12 mouse cellular contexts compared by ENCODE assay signal in the genomic region with DNA sequence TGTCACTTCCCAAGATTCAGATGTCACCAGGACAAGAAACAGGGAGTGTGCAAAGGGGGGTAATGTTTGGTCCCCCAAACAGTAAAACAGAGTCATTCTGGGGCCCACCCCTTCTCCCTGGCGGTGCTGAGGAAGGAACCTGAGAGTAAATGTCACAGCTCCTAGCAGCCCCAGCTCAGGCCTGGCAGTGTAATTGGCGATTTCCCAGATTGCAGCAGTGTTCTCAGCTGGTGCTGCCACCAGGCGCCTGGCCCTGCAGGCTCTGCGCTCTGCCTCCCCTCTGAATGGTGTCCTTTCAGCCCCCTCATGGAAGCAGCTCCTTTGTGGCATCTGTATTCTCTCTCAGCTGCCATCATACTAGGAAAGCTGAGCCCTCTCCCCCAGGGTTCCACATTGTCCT. TPM values are rescaled to one million over a fixed set of nuclear protein-coding genes. Genes with fewer than 3 reads are reported as not detected.
DNase-seq lines count a peak whose midpoint lies in the region; ATAC-seq and TF ChIP-seq lines count a peak whose summit lies in the region.
"Had no signal": no experiment of that assay in that cellular context is flagged by ENCODE, and none has a peak within 500 bp of the region (broad histone marks: within the 10 kb centered on the region; RNA-seq: fewer than 3 reads in every experiment).

No protein-coding gene starts in this region.

- no peak overlapping the region for H3K4me2 ChIP-seq in hindbrain, embryonic 12.5 days (replicated peaks)
- H3K4me2 ChIP-seq in midbrain, postnatal 0 days (ENCODE audit: low read depth, low read length, poor library complexity, severe bottlenecking), result no peak overlapping the region

- H3K9ac ChIP-seq in hindbrain, embryonic 12.5 days, result no peak overlapping the region
- H3K9ac ChIP-seq in midbrain, postnatal 0 days (replicated peaks; ENCODE audit: low read length, poor library complexity, severe bottlenecking), result no peak overlapping the region

- no peaks in the 10 kb centered on the region for H3K4me1 ChIP-seq in cortical plate, adult 2 months (ENCODE audit: control insufficient read depth, insufficient read depth, low read length)
- peaks cover 19% of the 10 kb centered on the region for H3K4me1 ChIP-seq in hindbrain, embryonic 12.5 days
- no peaks in the 10 kb centered on the region for H3K4me1 ChIP-seq in midbrain, postnatal 0 days (ENCODE audit: insufficient read depth, low read length)

- ATAC-seq in hindbrain, embryonic 12.5 days (ENCODE audit: low FRiP score), result 0 out of 2 replicates have a peak, but pooled peaks have one; percentile 43
- ATAC-seq in midbrain, postnatal 0 days (ENCODE audit: low FRiP score), result no peak

- H3K9me3 ChIP-seq in hindbrain, embryonic 12.5 days (replicated peaks), result no peaks in the 10 kb centered on the region
- H3K9me3 ChIP-seq in midbrain, postnatal 0 days (ENCODE audit: low read length), result no peaks in the 10 kb centered on the region
- H3K9me3 ChIP-seq: heart, embryonic 10.5 days had no signal

- H3K27ac ChIP-seq in cortical plate, adult 2 months (ENCODE audit: insufficient read depth, low read length), result 0 out of 2 replicates have a peak overlapping the region, but pooled peaks have one; percentile 23
- H3K27ac ChIP-seq in hindbrain, embryonic 12.5 days, result peak overlapping the region; percentile 52
- H3K27ac ChIP-seq in midbrain, postnatal 0 days (ENCODE audit: low read depth, low read length), result no peak overlapping the region
- H3K27ac ChIP-seq: heart, embryonic 10.5 days; kidney, postnatal 0 days had no signal

- no peak for TF ChIP-seq POLR2A in cortical plate, adult 2 months (IDR thresholded peaks at IDR 0.05; ENCODE audit: extremely low read depth, insufficient read depth, low read length)

- H3K27me3 ChIP-seq in hindbrain, embryonic 12.5 days, result no peaks in the 10 kb centered on the region
- H3K27me3 ChIP-seq in midbrain, postnatal 0 days (ENCODE audit: insufficient read depth, low read length), result no peaks in the 10 kb centered on the region; the same call in 1 of the 2 replicates

- no peak for TF ChIP-seq CTCF in cortical plate, adult 2 months (IDR thresholded peaks at IDR 0.05; ENCODE audit: extremely low read depth, insufficient read depth, low read length)
- peak; percentile 28 for TF ChIP-seq CTCF in midbrain, postnatal 0 days (IDR thresholded peaks at IDR 0.05)

- no peak overlapping the region for H3K4me3 ChIP-seq in cortical plate, adult 2 months (ENCODE audit: insufficient read depth, low read length)
- H3K4me3 ChIP-seq in hindbrain, embryonic 12.5 days, result no peak overlapping the region
- H3K4me3 ChIP-seq in midbrain, postnatal 0 days (ENCODE audit: low read depth, low read length), result no peak overlapping the region
- H3K4me3 ChIP-seq: heart, embryonic 10.5 days had no signal

- DNase-seq in layer of hippocampus, postnatal 10 days (ENCODE audit: low spot score in 2 of 2), result peak; percentile 42 to 60
- no peak for DNase-seq in layer of hippocampus, postnatal 25 days (ENCODE audit: extremely low spot score in 1 of 2, low spot score in 1 of 2)
- DNase-seq in midbrain, postnatal 0 days (ENCODE audit: low spot score), result peak; percentile 66
- DNase-seq in adrenal gland, postnatal 25 days, result no peak
- DNase-seq in adrenal gland, adult 8-10 months, result no peak
- DNase-seq: embryo, embryonic 11 days; lung, adult 18-20 months; thymus, postnatal 4 days had no signal

- 43% methylated on average over 4 of the region's 4 CpGs for WGBS in hindbrain, embryonic 12.5 days
- WGBS in midbrain, postnatal 0 days, result 40% methylated on average over 4 of the region's 4 CpGs

- H3K36me3 ChIP-seq in hindbrain, embryonic 12.5 days, result no peaks in the 10 kb centered on the region
- H3K36me3 ChIP-seq in midbrain, postnatal 0 days (ENCODE audit: insufficient read depth, low read length), result no peaks in the 10 kb centered on the region
- H3K36me3 ChIP-seq: heart, embryonic 10.5 days had no signal

RNA-seq across cellular contexts. Expression of gene Ntng2, which starts 14.0 kb away (rescaled TPM):
- total RNA-seq in layer of hippocampus, postnatal 10 days (2021), result 100 to 1,000 TPM; 134 to 147 TPM
- total RNA-seq in layer of hippocampus, postnatal 25 days (2021), result 100 to 1,000 TPM in 1 of 2 experiments, 10 to 100 TPM in 1; 94.0 to 109 TPM
- 51.7 and 54.1 TPM in 2 replicates for polyA plus RNA-seq in cortical plate, adult 2 months (2012; rRNA removed)
- polyA plus RNA-seq in hindbrain, embryonic 12.5 days (2016; fragmentation: Nextera tagmentation; extraction: Ambion mirVana), result 2.6 and 3.1 TPM in 2 replicates
- total RNA-seq in midbrain, postnatal 0 days (2014; rRNA removed), result 52.4 and 52.6 TPM in 2 replicates
- 7.9 and 8.7 TPM in 2 replicates for polyA plus RNA-seq in midbrain, postnatal 0 days (2015; fragmentation: Nextera tagmentation; extraction: Ambion mirVana)
- 43.0 and 54.3 TPM in 2 replicates for total RNA-seq in adrenal gland, postnatal 25 days (2021)
- total RNA-seq in adrenal gland, adult 8-10 months (2022), result 10 to 100 TPM; 52.7 to 72.6 (median 62.9) TPM

Comparison
In these comparisons a context has a peak if more than half of its experiments do, and no peak if none do; other contexts are left out.
1. DNase-seq: peak in layer of hippocampus, postnatal 10 days (2 of 2) and midbrain, postnatal 0 days (single experiment); none in layer of hippocampus, postnatal 25 days (0 of 2), adrenal gland, postnatal 25 days (single experiment) and adrenal gland, adult 8-10 months (single experiment).